ENCODE assay signal across 8 mouse cellular contexts in genomic region chr1:79450343-79451021, GRCm38 (mm10). TPM values are rescaled to one million over a fixed set of nuclear protein-coding genes. Genes with fewer than 3 reads are reported as not detected.
DNase-seq lines count a peak whose midpoint lies in the region; ATAC-seq and TF ChIP-seq lines count a peak whose summit lies in the region.

No protein-coding gene starts in this region.

- ATAC-seq in erythroblast, adult 5-6 weeks (replicated peaks; ENCODE audit: low FRiP score, poor library complexity, severe bottlenecking), result no peak

- no peaks in the 10 kb centered on the region for H3K9me3 ChIP-seq in hindbrain, embryonic 10.5 days
- H3K9me3 ChIP-seq in midbrain, embryonic 10.5 days (replicated peaks), result no peaks in the 10 kb centered on the region

- no peaks in the 10 kb centered on the region for H3K4me1 ChIP-seq in cerebellum, adult 2 months (ENCODE audit: control insufficient read depth, insufficient read depth, low read length)
- peaks cover 30% of the 10 kb centered on the region for H3K4me1 ChIP-seq in hindbrain, embryonic 10.5 days (replicated peaks)
- peaks cover 28% of the 10 kb centered on the region for H3K4me1 ChIP-seq in midbrain, embryonic 10.5 days

- TF ChIP-seq CTCF in cerebellum, adult 2 months (IDR thresholded peaks at IDR 0.05; ENCODE audit: borderline replicate concordance, insufficient read depth, low read depth, low read length), result no peak

- peak; percentile 25 to 52 for DNase-seq in cerebellum, adult 2 months
- DNase-seq in cerebellum, adult 9-11 months, result no peak
- DNase-seq in cerebellum, postnatal 14 days, result peak; percentile 33 to 45
- peak; percentile 12 for DNase-seq in hindbrain, embryonic 10.5 days (ENCODE audit: low spot score)
- no peak for DNase-seq in midbrain, embryonic 10.5 days (ENCODE audit: low spot score)
- no peak for DNase-seq in gastrocnemius, postnatal 25 days
- DNase-seq in urinary bladder, postnatal 14 days (ENCODE audit: low spot score), result no peak

- no peaks in the 10 kb centered on the region for H3K36me3 ChIP-seq in hindbrain, embryonic 10.5 days
- H3K36me3 ChIP-seq in midbrain, embryonic 10.5 days, result no peaks in the 10 kb centered on the region

- H3K4me3 ChIP-seq in cerebellum, adult 2 months (replicated peaks; ENCODE audit: insufficient read depth, low read depth, low read length), result peak overlapping the region; percentile 52
- peak overlapping the region; percentile 46 for H3K4me3 ChIP-seq in hindbrain, embryonic 10.5 days
- peak overlapping the region; percentile 47 for H3K4me3 ChIP-seq in midbrain, embryonic 10.5 days

- no peak for TF ChIP-seq POLR2A in cerebellum, adult 2 months (IDR thresholded peaks at IDR 0.05; ENCODE audit: borderline replicate concordance, insufficient read depth, low read length)

- H3K27me3 ChIP-seq in cerebellum, adult 2 months (ENCODE audit: control insufficient read depth, insufficient read depth, low read length), result no peaks in the 10 kb centered on the region
- H3K27me3 ChIP-seq in hindbrain, embryonic 10.5 days (ENCODE audit: insufficient read depth, poor library complexity, severe bottlenecking), result no peaks in the 10 kb centered on the region; the same call in 1 of the 2 replicates
- H3K27me3 ChIP-seq in midbrain, embryonic 10.5 days (ENCODE audit: low read depth, poor library complexity, severe bottlenecking), result no peaks in the 10 kb centered on the region

- WGBS in cerebellum, adult 2 months, result 14% methylated on average over 20 of the region's 20 CpGs
- 20% methylated on average over 20 of the region's 20 CpGs for WGBS in hindbrain, embryonic 10.5 days
- 16% methylated on average over 20 of the region's 20 CpGs for WGBS in midbrain, embryonic 10.5 days

- no peak overlapping the region for H3K27ac ChIP-seq in cerebellum, adult 2 months (ENCODE audit: insufficient read depth, low read length)
- peak overlapping the region; percentile 64; the same call in 1 of the 2 replicates for H3K27ac ChIP-seq in hindbrain, embryonic 10.5 days
- peak overlapping the region; percentile 55 for H3K27ac ChIP-seq in midbrain, embryonic 10.5 days (replicated peaks)

RNA-seq across cellular contexts. Expression of gene Scg2, which starts 10.6 kb away (rescaled TPM):
- 170 and 184 TPM in 2 replicates for polyA plus RNA-seq in cerebellum, adult 2 months (2012; rRNA removed)
- polyA plus RNA-seq in hindbrain, embryonic 10.5 days (2016; fragmentation: Nextera tagmentation; extraction: Ambion mirVana), result 4.1 and 4.5 TPM in 2 replicates
- 2.5 and 8.1 TPM in 2 replicates for polyA plus RNA-seq in midbrain, embryonic 10.5 days (2016; fragmentation: Nextera tagmentation; extraction: Ambion mirVana)
- not detected for total RNA-seq in gastrocnemius, postnatal 25 days (2021)
- not detected in 2 replicates for total RNA-seq in erythroblast, adult 5-6 weeks (2015; ENCODE audit: low replicate concordance)
- not detected in 2 replicates for total RNA-seq in erythroblast, adult 5-6 weeks (2017; ENCODE audit: low replicate concordance)

Comparison
In these comparisons a context has a peak if more than half of its experiments do, and no peak if none do; other contexts are left out.
1. DNase-seq: peak in cerebellum, adult 2 months (2 of 2), cerebellum, postnatal 14 days (2 of 2) and hindbrain, embryonic 10.5 days (single experiment); none in cerebellum, adult 9-11 months (single experiment), midbrain, embryonic 10.5 days (single experiment), gastrocnemius, postnatal 25 days (single experiment) and urinary bladder, postnatal 14 days (single experiment).
2. RNA of gene Scg2, which starts 10.6 kb away (polyA plus RNA-seq): 170 to 184 TPM in cerebellum, adult 2 months; 4.1 to 4.5 TPM in hindbrain, embryonic 10.5 days and 2.5 to 8.1 TPM in midbrain, embryonic 10.5 days; every median in the first group is over 10 times any median in the second.
3. Peak in every context shown above with its lines, with median percentiles within 50 percentile points of each other: H3K4me3 ChIP-seq.